Mouse (Mus musculus) brown adipose tissue, adult 24 weeks (tissue): Measurements from ENCODE around the gene Slfn2. TPM values are rescaled to one million over a fixed set of nuclear protein-coding genes. Genes with fewer than 3 reads are reported as not detected.
"Not testable (repeated sequence)": the region's sequence is repeated elsewhere in the genome, so short reads cannot be mapped to it uniquely, and the experiment has no call there.

Experiments
- H3K27ac ChIP-seq: fragments of 200-500 bp; replicated peaks from 2 replicates; pipeline ENCODE4 v1.5.1; 2012; ENCODE audit warnings: low read depth, mild to moderate bottlenecking, low read length
- H3K4me1 ChIP-seq: fragments of 200-500 bp; 2 replicates; pipeline ENCODE4 v1.6.1; 2012; ENCODE audit warnings: low read length, mixed read lengths; ENCODE audit not compliant: control insufficient read depth, insufficient read depth, insufficient read length
- H3K4me3 ChIP-seq: fragments of 200-500 bp; 2 replicates; pipeline ENCODE4 v1.5.1; 2012; ENCODE audit warnings: low read depth, mild to moderate bottlenecking, low read length, moderate library complexity; ENCODE audit not compliant: insufficient read depth
- polyA plus RNA-seq: library from polyadenylated mRNA; stranded (reverse); fragments of >200 nt; gene quantifications from 2 replicates; pipeline ENCODE4 v1.2.4, GENCODE M21; 2012; ENCODE audit not compliant: missing spikeins, insufficient read depth, insufficient read length

The Slfn2 gene
- 3.5 and 3.6 TPM in 2 replicates for polyA plus RNA-seq

GRCm38 (mm10) chr11:83064946-83065345, at the start of gene Slfn2:
Gene Slfn2, plus strand, starts transcription at chr11:83065112.
- Histone ChIP-seq H3K4me3 (peak within 1 kb of the TSS; percentile 54), H3K27ac (peak within 1 kb of the TSS; percentile 70), H3K4me1 (no peaks in the 10 kb centered on the region)

DNA sequence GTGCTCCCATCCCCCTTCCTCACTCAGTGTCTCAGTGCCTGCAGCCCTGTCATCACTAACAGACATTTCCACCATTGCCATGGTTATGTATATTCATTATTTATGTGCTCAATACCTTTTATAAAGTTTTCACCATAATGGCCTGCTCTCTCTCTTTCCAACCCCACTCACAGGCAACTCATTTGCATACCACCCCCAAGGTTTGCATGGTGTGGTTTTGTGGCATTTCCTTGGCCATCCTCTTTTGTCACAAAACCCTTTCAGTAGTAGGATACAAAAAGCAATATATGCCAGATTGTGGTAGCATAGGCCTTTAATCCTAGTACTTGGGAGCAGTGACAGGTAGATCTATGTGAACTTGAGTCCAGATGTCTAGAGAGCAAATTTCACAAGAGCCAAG, 48.8 kb upstream of the Slfn2 start:
- H3K4me1 ChIP-seq, result no peaks in the 10 kb centered on the region
- no peak overlapping the region for H3K27ac ChIP-seq
- H3K4me3 ChIP-seq, result no peak overlapping the region

DNA sequence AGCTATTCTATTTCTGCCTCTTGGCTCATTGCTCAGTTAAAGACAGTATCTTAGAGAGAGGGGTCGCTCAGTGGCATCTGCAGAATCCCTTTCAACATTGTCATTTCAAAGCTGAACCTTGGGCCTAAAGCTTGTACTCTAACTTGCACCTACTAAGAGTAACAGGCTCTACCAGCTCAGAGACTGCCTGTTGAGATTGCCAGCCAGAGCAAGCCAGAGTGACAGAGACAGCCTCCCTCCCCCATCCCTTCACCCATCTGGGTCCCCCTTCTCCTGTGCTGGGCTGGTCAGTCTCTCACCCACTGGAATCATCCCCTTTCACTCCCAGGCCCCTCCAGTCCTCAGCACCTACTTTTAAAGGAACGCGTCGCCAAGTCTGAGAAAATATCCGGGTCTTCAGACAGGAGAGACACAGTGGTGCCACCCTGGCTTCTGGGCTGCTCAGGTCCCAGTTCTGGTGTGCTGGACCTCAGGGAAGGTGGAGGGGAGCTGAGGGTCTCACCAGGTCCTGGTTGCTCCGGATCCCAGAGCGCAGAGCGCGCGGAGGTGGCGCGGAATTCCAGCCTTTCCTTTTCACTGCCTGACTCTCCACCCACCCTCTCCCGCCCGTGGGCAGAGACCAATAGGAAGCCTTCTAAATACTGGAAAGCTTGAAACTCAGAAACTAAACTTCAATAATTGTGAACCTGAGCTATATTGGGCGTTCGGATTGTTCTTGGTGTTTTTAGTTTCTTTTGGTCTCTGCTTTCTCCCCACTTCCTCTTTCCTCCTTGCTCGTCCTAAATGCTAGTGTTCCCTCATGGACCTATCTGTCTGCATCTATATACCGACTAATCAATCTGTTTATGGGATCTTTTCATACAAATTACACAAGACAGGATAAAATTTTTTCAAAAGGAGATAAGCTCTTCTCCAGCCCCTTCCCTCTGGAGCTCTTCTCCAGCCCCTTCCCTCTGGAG, 45.1 kb upstream of the Slfn2 start:
- Histone ChIP-seq H3K4me3 (peak overlapping the region; percentile 57), H3K27ac (peak overlapping the region; percentile 70)
- not testable (repeated sequence) for H3K4me1 ChIP-seq

- Histone ChIP-seq H3K4me1 (no peaks in the 10 kb centered on the region), H3K4me3 (peak within 1 kb of the TSS; percentile 57), H3K27ac (peak within 1 kb of the TSS; percentile 70)
Observed at GRCm38 (mm10) chr11:83020621-83021020, 44.3 kb upstream of the Slfn2 start, which contains the start of gene Slfn8. Gene Slfn8, minus strand, starts transcription at chr11:83020810.

- H3K4me1 ChIP-seq, H3K27ac ChIP-seq: not testable (repeated sequence)
Observed at GRCm38 (mm10) chr11:83038686-83039085, 26.2 kb upstream of the Slfn2 start.

DNA sequence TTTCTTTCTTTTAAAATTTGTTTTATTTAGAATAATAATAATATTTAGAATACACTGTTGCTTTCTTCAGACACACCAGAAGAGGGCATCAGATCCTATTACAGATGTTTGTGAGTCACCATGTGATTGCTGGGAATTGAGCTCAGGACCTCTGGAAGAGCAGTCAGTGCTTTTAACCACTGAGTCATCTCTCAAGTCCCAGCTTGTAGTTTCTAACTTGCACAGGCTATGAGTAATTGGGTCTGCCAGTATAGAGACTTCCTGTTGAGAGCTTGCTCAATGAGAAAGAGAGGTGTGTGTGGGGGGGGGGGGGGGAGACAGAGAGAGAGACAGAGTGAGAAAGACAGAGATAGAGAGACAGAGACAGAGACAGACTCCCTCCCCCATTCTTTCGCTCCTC, 25.8 kb upstream of the Slfn2 start:
- no peaks in the 10 kb centered on the region for H3K4me1 ChIP-seq

More at GRCm38 (mm10) chr11:83038686-83039085, 26.2 kb upstream of the Slfn2 start:
- not testable (repeated sequence) for H3K4me3 ChIP-seq

GRCm38 (mm10) chr11:83039796-83040195, 25.1 kb upstream of the Slfn2 start:
- no peak overlapping the region for H3K27ac ChIP-seq

More for the DNA sequence above, 25.8 kb upstream of the Slfn2 start:
- no peak overlapping the region for H3K27ac ChIP-seq
- no peak overlapping the region for H3K4me3 ChIP-seq

DNA sequence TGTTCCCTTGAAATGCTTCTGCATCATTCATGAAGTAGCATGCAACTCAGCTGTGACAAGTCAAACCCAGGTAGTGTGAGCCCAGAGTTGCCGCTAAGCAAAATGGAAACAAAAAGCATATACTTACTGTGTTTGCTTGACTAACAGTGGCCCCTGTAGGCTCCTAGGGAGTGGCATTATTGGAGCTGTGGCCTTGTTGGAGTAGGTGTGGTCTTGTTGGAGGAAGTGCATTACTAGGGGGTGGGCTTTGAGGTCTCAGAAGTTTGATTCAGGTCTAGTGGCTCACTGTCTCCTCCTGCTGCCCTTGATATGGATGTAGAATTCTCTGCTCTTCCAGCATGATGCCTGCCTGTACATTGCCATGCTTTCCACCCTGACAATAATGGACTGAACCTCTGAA, 24.6 kb upstream of the Slfn2 start:
- peak overlapping the region; percentile 29 for H3K4me3 ChIP-seq
- H3K4me1 ChIP-seq, result no peaks in the 10 kb centered on the region
- no peak overlapping the region for H3K27ac ChIP-seq

More at GRCm38 (mm10) chr11:83039796-83040195, 25.1 kb upstream of the Slfn2 start:
- Histone ChIP-seq H3K4me1 (no peaks in the 10 kb centered on the region), H3K4me3 (peak overlapping the region; percentile 29)

DNA sequence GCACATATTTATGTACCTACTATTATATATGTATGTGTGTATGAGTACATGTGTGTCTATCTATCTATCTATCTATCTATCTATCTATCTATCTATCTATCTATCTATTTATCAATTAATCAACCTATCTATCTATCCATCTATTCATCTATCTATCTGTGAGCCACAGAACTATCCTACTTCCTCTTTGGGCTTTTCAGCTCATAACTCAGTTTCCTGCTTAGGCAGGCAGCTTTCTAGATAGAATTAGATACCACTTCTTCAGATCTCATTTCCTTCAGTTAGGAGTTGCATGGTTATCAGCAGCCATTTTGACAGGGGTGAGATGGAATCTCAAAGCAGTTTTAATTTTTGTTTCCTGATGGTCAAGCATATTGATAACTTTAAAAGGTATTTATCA, 23.9 kb upstream of the Slfn2 start:
- Histone ChIP-seq H3K4me3 (no peak overlapping the region), H3K4me1 (no peaks in the 10 kb centered on the region), H3K27ac (no peak overlapping the region)

- no peaks in the 10 kb centered on the region for H3K4me1 ChIP-seq
- no peak overlapping the region for H3K4me3 ChIP-seq
- no peak overlapping the region for H3K27ac ChIP-seq
Observed at GRCm38 (mm10) chr11:83043891-83044290, 21.0 kb upstream of the Slfn2 start.

GRCm38 (mm10) chr11:83045642-83046041, 19.3 kb upstream of the Slfn2 start:
- H3K27ac ChIP-seq, result no peak overlapping the region
- no peak overlapping the region for H3K4me3 ChIP-seq
- no peaks in the 10 kb centered on the region for H3K4me1 ChIP-seq

DNA sequence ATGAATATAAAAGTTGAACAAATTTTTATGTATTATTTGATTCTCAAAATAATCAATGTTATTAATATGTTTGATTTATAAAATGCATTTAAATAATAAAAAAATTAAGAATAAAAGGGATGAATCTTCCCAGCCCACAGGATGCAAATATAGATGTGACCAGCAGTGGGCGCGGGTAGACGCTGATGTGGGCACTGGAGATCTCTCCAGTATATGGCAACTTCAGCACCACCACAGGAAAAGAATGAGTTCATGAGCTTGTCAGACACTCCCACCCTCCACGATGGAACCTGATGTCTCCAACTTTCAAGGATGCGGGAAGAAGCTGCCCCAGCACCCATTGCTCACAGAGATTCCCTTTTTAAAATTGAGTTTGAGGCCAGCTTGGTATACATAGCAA, 7.0 kb upstream of the Slfn2 start:
- Histone ChIP-seq H3K4me3 (no peak overlapping the region), H3K4me1 (no peaks in the 10 kb centered on the region), H3K27ac (no peak overlapping the region)

DNA sequence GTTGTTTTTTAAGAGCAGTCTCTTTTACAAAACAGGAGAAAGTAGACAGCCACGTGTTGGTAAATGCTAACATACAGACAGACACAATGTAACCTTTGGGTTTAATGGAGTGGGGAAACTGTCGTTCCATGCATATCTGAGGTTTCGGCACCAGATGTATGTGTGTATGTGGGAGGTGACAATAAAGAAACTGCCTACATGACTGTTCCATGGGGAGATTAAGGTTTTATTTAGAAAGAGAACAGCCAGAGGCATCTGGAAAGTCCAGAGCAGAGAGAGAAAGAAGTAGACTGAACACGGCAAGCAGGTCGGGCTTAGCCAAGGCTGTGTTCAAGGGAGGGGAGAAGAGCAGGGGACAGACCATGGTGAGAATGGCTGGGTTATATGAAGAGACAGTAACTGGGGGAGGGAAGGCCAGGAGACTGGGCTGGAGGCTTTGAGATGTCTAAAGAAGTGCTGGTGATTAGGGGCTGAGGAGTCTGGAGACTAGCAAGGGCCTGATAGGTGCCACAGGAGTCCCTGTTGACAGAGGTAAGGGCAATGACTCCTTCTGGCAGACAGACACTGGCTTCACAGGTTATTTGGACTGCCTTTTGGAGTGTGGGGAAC, 4.4 kb upstream of the Slfn2 start:
- Histone ChIP-seq H3K4me1 (no peaks in the 10 kb centered on the region), H3K27ac (no peak overlapping the region), H3K4me3 (no peak overlapping the region)

DNA sequence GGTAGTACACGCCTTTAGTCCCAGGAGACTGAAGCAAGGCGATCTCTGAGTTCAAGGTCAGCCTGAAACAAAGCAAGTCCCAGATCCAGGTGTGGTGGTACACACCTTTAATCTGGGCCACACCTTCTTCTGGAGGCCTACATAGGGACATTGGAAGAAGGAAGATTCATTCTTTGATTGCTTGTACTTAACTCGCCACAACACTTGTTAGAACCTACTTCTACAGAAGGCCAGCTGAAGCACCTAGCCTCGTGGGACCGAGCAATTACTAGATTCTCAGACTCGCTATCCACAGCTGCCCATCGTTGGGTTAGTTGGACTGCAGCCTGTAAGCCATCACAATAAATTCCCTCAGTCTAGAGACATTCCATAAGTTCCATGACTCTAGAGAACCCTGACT, 3.1 kb upstream of the Slfn2 start:
- no peak overlapping the region for H3K4me3 ChIP-seq
- H3K27ac ChIP-seq, result no peak overlapping the region
- no peaks in the 10 kb centered on the region for H3K4me1 ChIP-seq

- Histone ChIP-seq H3K27ac (peak overlapping the region; percentile 47), H3K4me3 (no peak overlapping the region), H3K4me1 (no peaks in the 10 kb centered on the region)
Observed at GRCm38 (mm10) chr11:83063126-83063525, 1.8 kb upstream of the Slfn2 start.
